Mouse (Mus musculus) spleen, adult 2 months (tissue): ENCODE measurements around the gene Ppp1r21.

Experiments used
- CTCF ChIP-seq: fragments of 200-500 bp; IDR thresholded peaks from 2 replicates; pipeline ENCODE4 v1.5.1; 2011; ENCODE audit warnings: mild to moderate bottlenecking, inconsistent platforms; ENCODE audit not compliant: insufficient read depth, insufficient read length, insufficient replicate concordance; ENCODE audit errors: extremely low read depth
- POLR2A ChIP-seq: fragments of 200-500 bp; IDR thresholded peaks from 2 replicates; pipeline ENCODE4 v1.6.1; 2011; ENCODE audit warnings: low read depth, low read length, inconsistent platforms

GRCm38 (mm10) chr17:88622711-88623110, 92.8 kb downstream of the Ppp1r21 start:
- TF ChIP-seq CTCF, result no peak
- no peak for TF ChIP-seq POLR2A
